Mouse (Mus musculus) gastrocnemius, postnatal 36 days (tissue): ENCODE results near the gene Mtmr6. TPM values are rescaled to one million over a fixed set of nuclear protein-coding genes. Genes with fewer than 3 reads are reported as not detected.

ENCODE experiments used
- DNase-seq, 2 experiments: peaks; one replicate each; pipeline ENCODE4 v3.0.0; 2022
- intact Hi-C: fragments of 180-260 bp; cut with DNase I; formaldehyde crosslinking; loops from one replicate; pipeline ENCODE4 v1.15.1; 2025
- long read RNA-seq, 2 experiments: library from polyadenylated mRNA; stranded (forward); transcript quantifications; one replicate each; pipeline ENCODE4 v2.0.0; 2021
- total RNA-seq, 2 experiments: library from RNA; stranded (reverse); gene quantifications; 2 replicates each; pipeline ENCODE4 v1.2.3; 2021

The Mtmr6 gene
- 10 to 100 TPM; 38.7 to 44.8 TPM for total RNA-seq
- long read RNA-seq, experiment 1, transcript Mtmr6-201 (14 exons, 3,813 nt), result major isoform, 16 of 25 reads
- long read RNA-seq, experiment 1, partial matches to known transcripts, result 3 of 25 reads
- long read RNA-seq, experiment 1, other reads (novel, unspliced or antisense), result 5 of 25 reads
- long read RNA-seq, experiment 2, transcript Mtmr6-201 (14 exons, 3,813 nt), result major isoform, 23 of 32 reads
- long read RNA-seq, experiment 2, partial matches to known transcripts, result 0 of 32 reads
- long read RNA-seq, experiment 2, other reads (novel, unspliced or antisense), result 9 of 32 reads

DNA sequence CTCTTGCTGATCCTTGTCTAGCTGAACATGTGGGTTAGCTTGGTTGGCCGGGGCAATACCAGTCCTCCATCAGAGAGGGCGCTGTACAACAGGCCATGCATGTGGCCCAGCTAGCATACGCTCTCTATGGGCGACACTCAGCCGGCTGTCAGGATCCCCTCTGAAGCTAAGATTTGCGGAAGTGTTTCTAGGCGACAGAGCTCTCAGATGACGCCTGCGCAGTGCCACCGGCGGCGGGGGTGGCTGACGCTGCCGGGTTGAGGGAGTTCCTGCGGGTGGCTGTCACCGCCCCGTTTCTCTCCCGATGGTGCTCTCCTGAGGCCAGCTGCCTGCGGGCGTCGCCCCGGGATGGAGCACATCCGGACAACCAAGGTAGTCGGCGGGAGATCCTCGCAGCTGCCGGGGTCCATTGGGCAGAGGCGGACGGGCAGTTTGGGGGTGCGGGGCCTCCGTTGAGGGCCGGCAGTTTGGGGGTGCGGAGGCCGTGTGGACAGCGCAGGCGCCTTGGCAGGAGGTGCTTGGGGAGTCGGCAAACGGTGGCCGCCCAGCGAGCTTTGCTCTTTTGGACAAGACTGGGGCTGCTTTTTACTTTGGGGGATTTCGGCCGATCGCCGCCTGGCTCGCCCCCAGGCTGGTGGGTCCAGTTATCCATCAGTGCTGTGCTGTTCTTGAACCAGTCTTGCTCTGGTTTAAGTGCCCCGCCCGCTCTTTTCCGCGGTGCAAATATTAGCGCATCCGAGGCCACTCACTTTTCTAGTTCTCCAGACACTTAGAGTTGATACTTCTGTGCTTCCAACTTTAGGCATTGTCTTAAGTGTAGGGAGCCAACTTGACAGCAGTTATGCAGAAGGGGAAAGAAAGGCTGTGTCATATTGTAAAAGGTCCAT lies at the start of gene Mtmr6:
Gene Mtmr6, plus strand, starts transcription at position 239 of the 887 bp plus-strand sequence.
- peak; percentile 87 to 92 for DNase-seq
- intact Hi-C loops, result no loop called here

DNA sequence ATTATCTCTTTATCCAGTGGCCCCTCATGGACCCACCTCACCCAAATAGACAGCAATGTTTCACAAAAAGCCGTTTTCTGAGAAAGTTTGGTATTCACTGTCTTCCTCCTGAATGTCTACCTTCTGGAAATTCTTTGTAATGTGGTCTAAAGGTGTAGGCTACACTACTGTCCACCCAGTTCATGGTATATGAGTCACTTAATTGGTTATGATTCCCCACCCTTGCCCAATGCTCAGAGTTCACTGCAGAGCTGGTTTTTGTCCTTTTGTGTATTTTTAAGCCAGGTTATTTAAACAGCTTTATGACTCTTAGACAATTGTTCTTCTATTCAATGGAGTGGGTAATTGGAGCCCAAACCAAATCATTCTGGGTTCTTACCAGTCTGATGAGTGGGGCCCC lies 48.9 kb upstream of the Mtmr6 start:
- no peak for DNase-seq
- intact Hi-C loops, result no loop called here

DNA sequence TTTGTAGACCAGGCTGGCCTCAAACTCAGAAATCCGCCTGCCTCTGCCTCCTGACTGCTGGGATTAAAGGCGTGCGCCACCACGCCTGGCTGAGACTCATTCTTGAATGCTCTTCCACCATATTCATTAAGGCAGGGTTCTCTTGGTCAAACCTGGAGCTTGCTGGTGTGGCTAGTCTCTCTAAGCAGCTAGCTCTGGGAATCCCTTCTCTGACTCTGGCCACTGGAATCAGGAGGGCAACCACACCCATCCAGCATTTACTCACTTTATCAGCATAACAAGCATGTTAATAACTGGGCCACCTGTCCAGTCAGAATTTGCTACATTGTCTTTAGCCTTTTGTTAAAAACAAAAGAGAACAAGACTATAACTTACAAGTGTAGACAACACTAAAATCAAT lies 47.4 kb upstream of the Mtmr6 start:
- DNase-seq, result no peak
- intact Hi-C loops, result no loop called here

- intact Hi-C loops, result no loop called here
- no peak for DNase-seq
These were observed 45.1 kb upstream of the Mtmr6 start for GRCm38 (mm10) chr14:60219886-60220285.

DNA sequence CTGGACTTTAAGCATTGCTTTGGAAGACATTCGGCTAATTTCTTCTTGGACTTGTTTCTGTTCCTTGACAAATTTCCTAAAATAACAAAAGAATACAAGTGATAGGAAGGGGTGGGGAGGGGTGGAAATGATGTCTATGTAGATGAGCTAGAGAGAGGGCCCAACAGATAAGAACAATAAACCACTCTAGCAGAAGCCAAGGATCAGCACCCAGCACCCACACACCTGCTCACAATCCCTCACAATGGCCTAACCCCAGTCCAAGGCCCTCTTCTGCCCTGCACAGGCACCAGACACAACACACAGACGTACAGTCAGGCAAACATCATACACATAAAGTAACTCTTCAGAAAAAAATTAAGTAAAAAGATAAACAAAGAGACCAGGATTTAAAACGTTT lies 26.5 kb upstream of the Mtmr6 start:
- intact Hi-C loops, result no loop called here
- DNase-seq, result no peak

DNA sequence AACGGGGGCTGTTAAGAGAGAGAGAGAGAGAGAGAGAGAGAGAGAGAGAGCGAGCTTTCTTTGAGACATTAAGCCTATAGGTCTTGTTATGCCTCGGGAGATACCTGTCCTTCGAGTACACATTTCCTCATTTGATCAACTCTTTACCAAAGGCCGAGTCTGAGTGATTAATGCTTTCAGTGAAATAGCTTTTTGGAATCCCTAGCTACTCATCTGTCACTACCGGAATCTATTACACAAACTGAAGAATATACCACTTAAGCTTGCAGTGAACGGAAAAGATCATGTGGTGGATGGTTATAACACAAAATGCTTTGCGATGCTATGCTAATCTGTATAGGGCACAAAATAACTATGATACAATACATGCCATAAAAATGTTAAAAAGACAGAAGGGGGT lies 14.7 kb upstream of the Mtmr6 start:
- intact Hi-C loops, result no loop called here
- DNase-seq, result no peak

- DNase-seq, result no peak
- intact Hi-C loops, result no loop called here
These were observed 14.1 kb upstream of the Mtmr6 start for GRCm38 (mm10) chr14:60250879-60251278.

GRCm38 (mm10) chr14:60251281-60252003 lies 13.6 kb upstream of the Mtmr6 start, which contains the start of the genes Nupl1 and Gm49336:
Nupl1 (minus strand) TSS chr14:60251431.
Gm49336 (minus strand) TSS chr14:60251507.
- intact Hi-C loops, result no loop called here
- DNase-seq, result peak; percentile 94 to 97

DNA sequence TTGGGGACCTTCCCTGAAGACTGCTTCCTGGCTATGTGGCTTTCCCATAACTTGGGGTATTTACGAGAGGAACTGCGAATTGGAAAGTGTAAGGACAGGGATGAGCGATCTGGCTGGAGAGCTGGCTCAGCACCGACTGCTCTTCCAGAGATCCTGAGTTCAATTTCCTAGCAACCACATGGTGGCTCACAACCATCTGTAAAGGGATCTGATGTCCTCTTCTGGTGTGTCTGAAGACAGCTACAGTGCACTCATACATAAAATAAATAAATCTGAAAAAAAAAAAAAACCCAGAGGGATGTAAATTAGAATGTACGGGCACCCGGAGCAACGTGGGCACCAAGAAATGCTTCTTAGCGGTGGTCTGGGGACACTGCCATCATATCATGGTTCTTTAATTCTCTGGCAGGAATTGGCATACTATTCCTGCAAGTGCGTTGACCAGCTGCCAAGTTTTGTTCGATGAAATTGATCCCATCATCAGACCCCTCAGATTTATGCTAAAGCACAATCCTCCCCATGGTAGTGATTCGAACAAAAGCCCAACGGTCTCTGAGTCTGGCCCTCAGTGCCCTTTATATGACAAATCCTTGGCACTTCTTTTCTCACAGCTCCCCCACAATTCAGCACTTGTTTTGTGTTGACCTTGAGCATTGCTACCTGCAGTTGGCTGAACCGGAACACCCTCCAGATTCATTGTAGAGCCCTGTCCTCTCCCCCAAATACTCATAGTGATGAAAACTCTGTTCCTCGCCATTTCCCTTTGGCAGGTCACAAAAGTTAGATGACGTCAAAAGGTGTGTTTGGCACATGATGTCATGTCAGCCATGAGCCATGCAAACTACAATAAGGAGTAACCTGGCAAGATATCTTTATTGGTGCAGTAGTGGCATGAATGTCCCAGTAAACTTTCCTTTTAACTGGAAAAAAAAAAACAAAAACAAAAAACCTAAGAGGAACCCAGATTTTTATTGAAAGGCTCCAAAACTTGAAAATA lies 12.7 kb upstream of the Mtmr6 start:
- DNase-seq, result no peak
- intact Hi-C loops, result no loop called here

DNA sequence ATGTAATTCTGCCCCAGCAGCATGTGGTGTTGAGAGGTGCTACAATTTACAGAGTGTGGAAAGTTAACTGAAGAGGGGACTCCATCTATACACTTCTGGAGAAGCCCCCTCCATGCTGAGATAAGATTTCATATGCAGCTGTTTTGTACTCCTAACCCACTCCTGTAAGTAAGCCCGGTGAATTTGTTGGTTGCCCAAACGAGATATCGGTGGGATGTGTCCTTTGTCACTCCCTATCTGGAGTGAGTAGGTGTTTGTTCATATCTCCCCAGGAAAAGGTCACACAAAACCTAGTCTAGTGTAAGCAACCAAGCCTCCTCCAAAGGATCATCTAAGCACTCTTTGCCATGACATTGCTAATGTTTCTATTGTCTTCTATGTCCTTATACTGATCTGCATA lies 11.6 kb upstream of the Mtmr6 start:
- no peak for DNase-seq
- intact Hi-C loops, result no loop called here

DNA sequence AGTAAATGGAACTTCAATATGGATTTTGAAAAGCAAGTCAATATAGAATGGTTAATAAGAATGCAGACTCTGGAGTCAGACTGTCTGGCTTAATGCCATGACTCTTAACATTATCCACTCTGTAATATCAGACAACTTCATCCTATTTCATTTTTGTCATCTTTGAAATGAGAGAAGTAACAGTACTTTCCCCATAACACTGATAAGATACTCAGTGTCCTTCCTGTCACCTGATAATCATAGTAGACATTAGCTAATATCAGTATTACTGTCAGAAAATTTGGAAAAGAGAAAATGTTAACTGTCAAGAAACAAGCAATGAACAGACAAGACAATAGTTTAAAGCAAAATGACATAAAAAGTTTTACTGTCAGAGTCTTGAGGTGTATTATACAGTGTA lies 10.3 kb upstream of the Mtmr6 start:
- no peak for DNase-seq
- intact Hi-C loops, result no loop called here

DNA sequence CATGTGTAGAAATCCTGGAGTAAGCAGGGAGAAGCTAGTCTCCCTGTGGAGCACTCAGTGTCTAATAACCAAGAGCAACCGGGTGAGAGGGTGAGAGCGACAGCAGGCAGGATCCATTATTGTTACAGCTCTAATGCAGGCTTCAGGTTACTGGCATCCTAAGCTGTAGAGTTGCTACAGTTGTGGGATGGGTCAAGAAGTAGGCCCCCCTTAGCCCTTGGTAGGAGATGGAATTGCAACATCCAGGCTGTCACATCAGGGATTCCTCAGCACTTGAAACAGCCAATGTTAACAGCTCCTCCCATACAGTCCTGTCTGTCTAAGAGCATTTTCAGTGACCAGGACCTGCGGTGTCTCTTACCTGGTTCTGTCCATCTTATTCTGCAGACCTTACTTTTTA lies 8.7 kb upstream of the Mtmr6 start:
- intact Hi-C loops, result no loop called here
- no peak for DNase-seq

- intact Hi-C loops, result no loop called here
- DNase-seq, result no peak
These were observed 7.9 kb upstream of the Mtmr6 start for GRCm38 (mm10) chr14:60257101-60257500.

- intact Hi-C loops, result no loop called here
- no peak for DNase-seq
These were observed 7.2 kb upstream of the Mtmr6 start for GRCm38 (mm10) chr14:60257851-60258250.

DNA sequence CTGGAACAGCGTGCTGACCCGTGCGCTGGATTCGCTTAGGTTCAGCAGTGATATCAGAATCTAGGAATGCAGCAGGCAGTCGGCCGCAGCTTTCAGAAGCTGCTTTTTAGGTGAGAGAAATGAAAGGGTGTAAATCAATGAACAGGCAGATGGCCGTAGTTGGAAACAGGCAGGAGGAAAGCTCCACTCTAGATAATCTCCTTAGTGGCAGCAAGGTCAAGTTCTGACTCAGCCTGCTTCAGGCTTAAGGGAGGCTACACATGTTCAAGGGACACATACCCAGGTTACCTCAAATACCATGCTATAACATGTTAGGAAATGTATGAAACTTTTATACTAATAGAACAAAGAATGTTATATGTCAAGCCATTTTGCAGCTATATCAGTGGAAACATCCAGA lies 2.7 kb upstream of the Mtmr6 start:
- DNase-seq, result no peak
- intact Hi-C loops, result no loop called here

GRCm38 (mm10) chr14:60269333-60269732 lies 4.3 kb downstream of the Mtmr6 start:
- intact Hi-C loops, result no loop called here

DNA sequence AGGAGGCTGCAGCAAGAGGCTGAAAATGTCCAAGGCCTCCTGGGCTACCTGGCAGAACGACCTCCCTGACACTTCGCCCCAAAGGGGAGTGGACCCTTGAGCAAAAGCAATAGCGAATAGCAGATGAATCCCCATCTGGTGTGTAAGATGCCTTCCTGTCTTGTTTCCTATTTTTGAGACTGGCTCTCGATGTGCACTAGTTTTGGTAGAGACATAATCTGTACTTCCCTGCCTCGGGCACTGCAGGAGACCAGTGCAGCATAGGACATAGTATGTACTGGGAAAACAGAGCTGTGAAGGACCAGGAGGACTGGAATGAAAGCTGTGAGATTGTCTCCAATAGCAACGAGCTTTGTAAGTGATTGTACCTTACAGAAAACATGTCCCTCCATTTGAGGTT lies 8.3 kb downstream of the Mtmr6 start:
- DNase-seq, result no peak
- intact Hi-C loops, result no loop called here

More at GRCm38 (mm10) chr14:60269333-60269732, 4.3 kb downstream of the Mtmr6 start:
- no peak for DNase-seq

GRCm38 (mm10) chr14:60275301-60276276 lies 10.6 kb downstream of the Mtmr6 start:
- intact Hi-C loops, result no loop called here
- DNase-seq, result no peak
